Mouse (Mus musculus): ENCODE results near the gene Dgkd. TPM values are rescaled to one million over a fixed set of nuclear protein-coding genes. Genes with fewer than 3 reads are reported as not detected.
A peak's percentile ranks its signal among the peaks of the same experiment; 100 is the strongest.

Dgkd gene
- total and polyA plus RNA-seq, 3 experiments, result 29.5 to 135 (median 39.5) TPM

DNA sequence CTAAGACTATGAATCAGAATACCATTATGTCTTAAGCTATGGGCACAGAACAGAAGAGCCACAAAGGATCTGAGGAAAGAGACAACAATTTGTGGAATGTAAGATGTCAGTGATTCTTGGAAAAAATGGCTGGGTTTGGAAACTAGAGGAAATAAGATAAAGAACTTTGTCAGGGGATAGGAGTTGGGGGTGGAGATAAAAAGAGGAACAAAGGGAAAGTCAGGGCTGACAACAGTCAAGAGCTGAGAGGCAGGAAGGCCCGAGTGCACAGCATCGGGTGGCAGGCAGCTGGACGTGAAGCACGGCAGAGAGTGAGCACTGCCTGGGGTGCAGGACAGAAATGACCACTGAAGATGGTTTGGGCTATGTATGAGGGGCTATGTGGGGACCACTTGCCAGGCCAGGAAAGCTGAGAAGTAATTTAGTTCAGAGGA is 106.9 kb downstream of the Dgkd start:
- Histone ChIP-seq H3K9me3 (replicated peaks; ENCODE audit: insufficient read depth, low read length) (no peaks in the 10 kb centered on the region), H3K4me3 (ENCODE audit: control insufficient read depth in 1 of 2, insufficient read depth in 1 of 2, low read depth in 2 of 2, low read length in 2 of 2) (peak overlapping the region; percentile 34 to 42), H3K4me1 (ENCODE audit: control insufficient read depth in 1 of 2, insufficient read depth in 2 of 2, low read length in 2 of 2) (peaks cover 21 to 31% of the 10 kb centered on the region in 2 experiments), H3K27me3 (ENCODE audit: control insufficient read depth in 1 of 2, insufficient read depth in 2 of 2, low read length in 2 of 2) (no peaks in the 10 kb centered on the region), H3K79me2 (ENCODE audit: control insufficient read depth, insufficient read depth, low read length, poor library complexity) (peaks cover 2% of the 10 kb centered on the region; the same call in 1 of the 2 replicates), H3K9ac (ENCODE audit: control insufficient read depth, low read depth, low read length, poor library complexity, severe bottlenecking) (peak overlapping the region; percentile 77), H3K36me3 (ENCODE audit: control insufficient read depth in 1 of 2, insufficient read depth in 2 of 2, low read length in 2 of 2) (peaks cover 3 to 42% of the 10 kb centered on the region in 2 experiments), H3K27ac (ENCODE audit: control insufficient read depth, low read depth, low read length) (peak overlapping the region; percentile 100)
- DNase-seq (ENCODE audit: low read depth, low spot score), result peak; percentile 90
- TF ChIP-seq CHD1 (IDR thresholded peaks at IDR 0.05; ENCODE audit: low read depth, low read length), result no peak
- TF ChIP-seq GATA1 (IDR thresholded peaks at IDR 0.05; ENCODE audit: low read depth, low read length), result peak; percentile 70; the same call in 1 of the 2 replicates
- TF ChIP-seq TAL1 (IDR thresholded peaks at IDR 0.05; ENCODE audit: low read length), result peak; percentile 23; the same call in 1 of the 2 replicates
- peak; percentile 68; the same call in 1 of the 2 replicates for TF ChIP-seq POLR2AphosphoS2 (IDR thresholded peaks at IDR 0.05; ENCODE audit: low read length)
- TF ChIP-seq POLR2A (IDR thresholded peaks at IDR 0.05; ENCODE audit: control insufficient read depth in 1 of 2, insufficient read depth in 1 of 2, low read depth in 1 of 2, low read length in 2 of 2, poor library complexity in 1 of 2), result peak; percentile 74 to 84; a peak in 3 of 4 replicates
- no peak for TF ChIP-seq RAD21 (IDR thresholded peaks at IDR 0.05; ENCODE audit: low read depth, low read length)
- 0 out of 2 replicates have a peak, but pooled peaks have one; percentile 12 for TF ChIP-seq HCFC1 (IDR thresholded peaks at IDR 0.05; ENCODE audit: low read depth, low read length)
- peak; percentile 80 for TF ChIP-seq ETS1 (IDR thresholded peaks at IDR 0.05; ENCODE audit: low read depth, low read length)
- TF ChIP-seq USF1 (IDR thresholded peaks at IDR 0.05; ENCODE audit: low read depth, low read length), result no peak
- peak; percentile 64 for TF ChIP-seq ZMIZ1 (IDR thresholded peaks at IDR 0.05; ENCODE audit: low read depth, low read length)
- TF ChIP-seq TBP (IDR thresholded peaks at IDR 0.05; ENCODE audit: low read depth, low read length), result peak; percentile 74
- TF ChIP-seq MAZ (IDR thresholded peaks at IDR 0.05; ENCODE audit: low read depth, low read length), result peak; percentile 55; the same call in 1 of the 2 replicates
- TF ChIP-seq EP300 (IDR thresholded peaks at IDR 0.05; ENCODE audit: low read depth in 1 of 2, low read length in 2 of 2), result peak; percentile 71 to 79
- peak; percentile 73 for TF ChIP-seq RCOR1 (IDR thresholded peaks at IDR 0.05; ENCODE audit: low read depth, low read length)
- peak; percentile 80; the same call in 1 of the 2 replicates for TF ChIP-seq SIN3A (IDR thresholded peaks at IDR 0.05; ENCODE audit: low read length)
- TF ChIP-seq ELF1 (IDR thresholded peaks at IDR 0.05; ENCODE audit: low read depth, low read length), result no peak
- no peak for TF ChIP-seq MXI1 (IDR thresholded peaks at IDR 0.05; ENCODE audit: low read depth, low read length)
- TF ChIP-seq MAFK (IDR thresholded peaks at IDR 0.05; ENCODE audit: borderline replicate concordance, low read depth, low read length), result no peak
- no peak for TF ChIP-seq E2F4 (IDR thresholded peaks at IDR 0.05; ENCODE audit: borderline replicate concordance, low read depth, low read length)
- no peak for TF ChIP-seq GABPA (IDR thresholded peaks at IDR 0.05; ENCODE audit: low read depth, low read length)
- peak; percentile 67 for TF ChIP-seq NELFE (IDR thresholded peaks at IDR 0.05; ENCODE audit: low read depth, low read length)
- peak; percentile 78 for TF ChIP-seq TCF12 (IDR thresholded peaks at IDR 0.05; ENCODE audit: low read depth, low read length)

All from MEL (cell line).